Mouse (Mus musculus) hindbrain, postnatal 0 days (tissue): ENCODE measurements around the gene Cnnm3. TPM values are rescaled to one million over a fixed set of nuclear protein-coding genes. Genes with fewer than 3 reads are reported as not detected.

ENCODE experiments used
- ATAC-seq: fragments of 200-750 bp; cut with Nextera tagmentation; 2 replicates; pipeline ENCODE4 v1.8.0; 2017; ENCODE audit warnings: mild to moderate bottlenecking, moderate TSS enrichment, moderate library complexity
- DNase-seq: peaks from one replicate; pipeline ENCODE4 v3.0.0-alpha.2; 2015; ENCODE audit warnings: low spot score
- H3K27ac ChIP-seq: fragments of 300-500 bp; sonication (generic); 2 replicates; pipeline ENCODE4 v1.5.1; 2014; ENCODE audit warnings: mild to moderate bottlenecking
- H3K27me3 ChIP-seq: fragments of 300-500 bp; sonication (generic); 2 replicates; pipeline ENCODE4 v1.6.1; 2014; ENCODE audit warnings: low read length, mixed read lengths; ENCODE audit not compliant: insufficient read depth
- H3K36me3 ChIP-seq: fragments of 300-500 bp; sonication (generic); 2 replicates; pipeline ENCODE4 v1.6.1; 2014; ENCODE audit warnings: low read length, mixed read lengths; ENCODE audit not compliant: insufficient read depth
- H3K4me1 ChIP-seq: fragments of 300-500 bp; sonication (generic); 2 replicates; pipeline ENCODE4 v1.6.1; 2014; ENCODE audit warnings: antibody characterized with exemption, low read length, mixed read lengths; ENCODE audit not compliant: insufficient read depth
- H3K4me2 ChIP-seq: fragments of 300-500 bp; sonication (generic); 2 replicates; pipeline ENCODE4 v1.6.1; 2014; ENCODE audit warnings: low read depth, mild to moderate bottlenecking, low read length, moderate library complexity, mixed read lengths
- H3K4me3 ChIP-seq: fragments of 300-500 bp; sonication (generic); 2 replicates; pipeline ENCODE4 v1.5.1; 2014; ENCODE audit warnings: low read length
- H3K9ac ChIP-seq: fragments of 300-500 bp; sonication (generic); replicated peaks from 2 replicates; pipeline ENCODE4 v1.6.1; 2014; ENCODE audit warnings: mild to moderate bottlenecking, low read length, moderate library complexity, mixed read lengths
- H3K9me3 ChIP-seq: fragments of 300-500 bp; sonication (generic); 2 replicates; pipeline ENCODE4 v1.6.1; 2016; ENCODE audit warnings: low read length, mixed read lengths
- CTCF ChIP-seq: IDR thresholded peaks from 2 replicates; pipeline ENCODE4 v1.5.1; 2016; ENCODE audit warnings: antibody characterized with exemption, control low read depth, low read depth
- WGBS: fragments of 180-500 bp; shearing (Covaris S2); extraction: QIAGEN DNeasy Blood & Tissue Kit; methylation state at CpG from one replicate; pipeline ENCODE4 v1.1.7; 2014; 5-methylcytosine and 5-hydroxymethylcytosine counted together
- polyA plus RNA-seq: library from polyadenylated mRNA; unstranded; fragments of >200 nt; fragmentation: Nextera tagmentation; extraction: Ambion mirVana; gene quantifications from 2 replicates; pipeline ENCODE4 v1.2.1, GENCODE M21; 2015
- total RNA-seq: library from RNA; depleted of rRNA; stranded (reverse); fragments of >200 nt; gene quantifications from 2 replicates; pipeline ENCODE4 v1.2.3, GENCODE M21; 2014

Cnnm3 gene
- total and polyA plus RNA-seq, 2 experiments from 2014 or later = 5.4 to 35.9 TPM

DNA sequence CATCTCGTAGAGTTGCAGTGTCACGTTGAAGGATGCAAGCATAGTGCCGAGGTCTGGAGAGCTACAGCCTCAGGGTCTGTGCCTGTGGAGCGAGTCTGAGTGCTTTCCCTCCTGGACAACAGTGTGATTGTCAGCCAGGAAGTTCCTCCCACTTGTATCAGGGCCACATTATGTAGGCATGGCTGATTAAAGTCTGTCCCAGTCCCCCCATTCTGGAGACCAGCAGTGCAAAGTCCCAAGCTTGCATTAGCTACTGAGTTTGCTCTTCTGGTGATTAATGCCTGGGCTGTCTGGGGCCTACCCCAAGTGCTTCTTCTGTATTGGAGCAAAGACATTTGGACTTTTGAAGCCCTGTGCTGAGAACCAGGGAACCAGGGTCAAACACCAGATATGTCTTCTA is 27.8 kb upstream of the Cnnm3 start:
- WGBS = 53% methylated on average over 4 of the region's 4 CpGs
- no peak for ATAC-seq

DNA sequence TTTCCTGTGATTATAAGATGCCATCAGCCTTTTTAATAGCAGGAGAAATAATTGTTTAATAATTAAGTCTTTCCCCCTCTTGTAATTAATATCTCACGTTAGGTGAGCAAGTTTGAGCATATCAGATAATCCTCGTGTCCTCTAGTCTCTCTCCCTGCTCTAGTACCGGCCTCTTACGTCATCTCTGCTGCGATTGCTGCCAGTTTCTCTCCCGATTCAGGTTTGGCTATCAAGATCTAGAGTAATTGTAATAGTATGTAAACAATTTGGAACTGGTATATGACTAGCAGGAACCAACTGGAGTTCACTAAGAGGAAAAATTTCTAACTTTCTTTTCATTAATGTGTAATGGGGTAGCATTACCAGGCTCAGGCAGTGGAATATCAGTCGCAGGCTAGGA is 26.6 kb upstream of the Cnnm3 start:
- no peak for TF ChIP-seq CTCF
- ATAC-seq (no peak), DNase-seq (no peak)
- 72% methylated on average over 7 of the region's 7 CpGs for WGBS
- no peak overlapping the region for H3K4me3 ChIP-seq
- H3K4me1 ChIP-seq = no peaks in the 10 kb centered on the region
- no peaks in the 10 kb centered on the region for H3K9me3 ChIP-seq
- H3K9ac ChIP-seq = no peak overlapping the region
- H3K4me2 ChIP-seq = no peak overlapping the region
- H3K27ac ChIP-seq = no peak overlapping the region
- H3K27me3 ChIP-seq = no peaks in the 10 kb centered on the region
- no peaks in the 10 kb centered on the region for H3K36me3 ChIP-seq

More for the DNA sequence above, 27.8 kb upstream of the Cnnm3 start:
- H3K9ac ChIP-seq = no peak overlapping the region
- no peak for TF ChIP-seq CTCF
- no peaks in the 10 kb centered on the region for H3K27me3 ChIP-seq
- no peaks in the 10 kb centered on the region for H3K4me1 ChIP-seq
- H3K36me3 ChIP-seq = no peaks in the 10 kb centered on the region
- DNase-seq = no peak
- no peaks in the 10 kb centered on the region for H3K9me3 ChIP-seq
- no peak overlapping the region for H3K4me3 ChIP-seq
- no peak overlapping the region for H3K4me2 ChIP-seq
- no peak overlapping the region for H3K27ac ChIP-seq

DNA sequence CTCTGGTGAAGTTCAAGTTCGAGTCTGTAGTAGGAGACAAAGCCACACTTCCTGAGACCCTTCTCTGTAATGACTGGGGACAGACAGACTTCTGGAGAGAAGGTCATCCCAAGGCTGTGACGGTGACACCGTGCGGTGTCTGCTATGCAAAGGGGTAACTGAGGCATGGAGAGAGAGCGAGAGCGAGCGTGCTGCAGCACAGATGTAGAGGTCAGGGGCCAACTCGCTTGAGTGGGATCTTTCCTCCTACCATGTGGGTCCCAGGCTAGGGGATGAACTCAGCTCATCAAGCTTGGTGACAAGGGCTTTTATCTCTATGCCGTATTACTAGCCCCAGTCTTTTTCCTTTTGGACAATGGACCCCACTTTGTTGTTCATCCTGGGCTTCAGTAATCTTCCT is 24.6 kb upstream of the Cnnm3 start:
- H3K4me1 ChIP-seq = no peaks in the 10 kb centered on the region
- no peak overlapping the region for H3K9ac ChIP-seq
- H3K36me3 ChIP-seq = no peaks in the 10 kb centered on the region
- H3K4me2 ChIP-seq = no peak overlapping the region
- H3K9me3 ChIP-seq = no peaks in the 10 kb centered on the region
- WGBS = 58% methylated on average over 9 of the region's 9 CpGs
- H3K4me3 ChIP-seq = no peak overlapping the region
- no peak for TF ChIP-seq CTCF
- ATAC-seq (no peak), DNase-seq (no peak)
- no peaks in the 10 kb centered on the region for H3K27me3 ChIP-seq
- H3K27ac ChIP-seq = no peak overlapping the region

DNA sequence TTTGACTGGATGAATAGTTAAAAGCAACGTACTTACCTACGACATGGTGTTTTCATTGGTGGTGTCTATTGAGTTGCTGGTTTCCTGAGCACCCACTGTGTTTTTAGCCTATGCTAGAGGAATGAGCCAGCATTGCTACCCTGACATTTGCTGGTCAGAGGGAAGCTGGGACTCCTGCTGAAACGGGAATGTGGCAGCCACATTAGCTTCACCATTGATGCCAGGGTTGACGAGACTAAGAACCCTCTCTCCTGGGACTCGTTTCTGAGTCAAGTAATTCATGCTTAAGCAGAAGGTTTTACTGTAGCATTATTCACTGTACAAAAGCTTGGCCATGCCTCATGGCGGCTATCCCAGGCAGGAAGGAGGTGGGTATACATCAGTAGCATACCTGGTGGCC is 22.0 kb upstream of the Cnnm3 start:
- H3K4me2 ChIP-seq = no peak overlapping the region
- no peak overlapping the region for H3K9ac ChIP-seq
- no peak for ATAC-seq
- WGBS = 61% methylated on average over 6 of the region's 6 CpGs
- no peak for TF ChIP-seq CTCF
- no peak overlapping the region for H3K4me3 ChIP-seq
- H3K9me3 ChIP-seq = no peaks in the 10 kb centered on the region
- DNase-seq = no peak
- H3K27ac ChIP-seq = no peak overlapping the region
- no peaks in the 10 kb centered on the region for H3K27me3 ChIP-seq
- H3K36me3 ChIP-seq = no peaks in the 10 kb centered on the region
- H3K4me1 ChIP-seq = no peaks in the 10 kb centered on the region

DNA sequence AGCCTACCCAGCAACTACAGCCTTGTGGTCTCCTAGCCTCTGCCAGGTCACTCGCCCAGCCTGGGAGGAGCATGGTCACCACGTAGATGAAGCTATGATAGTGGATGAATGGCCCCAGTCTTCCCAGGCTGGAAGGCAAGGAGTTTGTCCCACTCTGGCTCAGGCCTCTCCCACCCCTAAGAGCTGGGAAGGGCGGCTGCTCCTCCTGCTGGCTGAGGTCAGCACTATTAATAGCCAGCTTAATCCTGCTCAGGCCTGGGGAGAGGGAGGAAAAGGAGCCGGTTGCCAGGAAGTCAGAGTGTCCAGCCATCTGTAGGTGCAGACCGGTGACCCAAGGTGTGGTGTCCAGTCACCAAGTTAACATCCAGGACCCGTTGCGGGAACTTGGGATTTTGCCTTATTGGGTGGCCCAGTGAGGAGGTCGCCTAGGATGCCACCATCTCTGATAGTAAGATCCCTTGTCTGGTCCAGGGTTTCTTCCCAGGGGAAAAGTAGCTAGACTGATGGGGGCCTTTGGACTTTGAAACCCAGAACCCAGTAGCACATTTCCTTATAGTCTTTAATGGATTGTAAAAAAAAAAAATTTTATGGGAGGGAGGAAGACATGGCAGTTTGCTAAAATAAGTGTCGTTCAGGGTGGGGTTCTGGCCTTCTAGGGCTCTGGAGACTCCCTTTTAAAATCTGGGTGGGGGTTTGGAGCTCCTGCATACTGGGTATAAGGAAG is 19.1 kb upstream of the Cnnm3 start:
- 51% methylated on average over 9 of the region's 9 CpGs for WGBS
- Histone ChIP-seq H3K4me1 (no peaks in the 10 kb centered on the region), H3K9me3 (no peaks in the 10 kb centered on the region), H3K27ac (no peak overlapping the region), H3K36me3 (no peaks in the 10 kb centered on the region), H3K4me2 (no peak overlapping the region), H3K27me3 (no peaks in the 10 kb centered on the region), H3K4me3 (no peak overlapping the region), H3K9ac (no peak overlapping the region)
- DNase-seq = peak; percentile 57
- peak; percentile 80 for ATAC-seq
- peak; percentile 71 for TF ChIP-seq CTCF

DNA sequence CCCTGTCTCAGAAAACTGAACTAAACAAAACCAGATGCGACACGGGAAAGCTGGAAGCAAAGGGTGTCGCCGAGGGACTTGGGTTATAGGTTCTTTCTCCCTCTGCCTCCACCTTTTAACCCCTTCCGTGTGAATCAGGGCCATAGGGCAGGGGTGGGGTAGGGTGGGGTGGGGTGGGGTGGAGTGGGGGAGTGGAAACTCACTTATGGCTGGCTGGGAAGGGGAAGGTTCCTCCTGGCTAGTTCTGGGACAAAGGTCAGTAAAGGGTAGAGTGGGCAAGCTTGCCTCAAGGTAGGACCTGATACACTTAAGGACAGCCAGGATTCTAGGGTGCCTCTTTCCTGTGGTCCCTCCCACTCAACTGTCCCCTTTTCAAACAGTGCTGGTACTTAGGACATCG is 18.4 kb upstream of the Cnnm3 start:
- DNase-seq (no peak), ATAC-seq (no peak)
- Histone ChIP-seq H3K4me2 (no peak overlapping the region), H3K9me3 (no peaks in the 10 kb centered on the region), H3K9ac (no peak overlapping the region), H3K4me1 (no peaks in the 10 kb centered on the region), H3K36me3 (no peaks in the 10 kb centered on the region), H3K4me3 (no peak overlapping the region), H3K27me3 (no peaks in the 10 kb centered on the region), H3K27ac (no peak overlapping the region)
- WGBS = 81% methylated on average over 6 of the region's 6 CpGs
- no peak for TF ChIP-seq CTCF

DNA sequence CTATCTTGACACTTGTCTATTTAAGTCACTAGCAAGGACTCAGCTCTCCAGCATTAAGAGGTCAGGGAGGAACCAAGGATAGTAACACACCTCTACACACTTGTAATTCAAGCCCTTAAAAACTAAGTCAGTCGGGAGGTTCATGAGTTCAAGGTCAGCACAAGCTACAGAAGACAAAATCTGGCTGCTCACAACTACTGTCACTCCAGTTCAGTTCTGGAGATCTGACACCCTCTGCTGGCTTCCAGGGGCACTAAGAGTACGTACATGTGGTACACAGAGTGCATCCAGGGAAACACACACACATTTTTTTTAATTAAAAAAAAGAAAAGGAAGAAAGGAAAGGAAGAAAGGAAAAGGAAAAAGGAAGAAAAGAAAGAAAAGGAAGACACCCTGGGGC is 14.9 kb upstream of the Cnnm3 start:
- DNase-seq = peak; percentile 70

More for the DNA sequence above, 14.9 kb upstream of the Cnnm3 start:
- Histone ChIP-seq H3K27ac (no peak overlapping the region), H3K27me3 (no peaks in the 10 kb centered on the region), H3K4me1 (no peaks in the 10 kb centered on the region), H3K36me3 (peaks cover 19% of the 10 kb centered on the region), H3K4me3 (no peak overlapping the region), H3K9me3 (no peaks in the 10 kb centered on the region), H3K9ac (no peak overlapping the region), H3K4me2 (no peak overlapping the region)
- 50% methylated on average over 2 of the region's 2 CpGs for WGBS
- TF ChIP-seq CTCF = peak; percentile 64
- ATAC-seq = peak; percentile 55; the same call in 1 of the 2 replicates
